8 mouse cellular contexts compared by ENCODE assay signal in the genomic region with DNA sequence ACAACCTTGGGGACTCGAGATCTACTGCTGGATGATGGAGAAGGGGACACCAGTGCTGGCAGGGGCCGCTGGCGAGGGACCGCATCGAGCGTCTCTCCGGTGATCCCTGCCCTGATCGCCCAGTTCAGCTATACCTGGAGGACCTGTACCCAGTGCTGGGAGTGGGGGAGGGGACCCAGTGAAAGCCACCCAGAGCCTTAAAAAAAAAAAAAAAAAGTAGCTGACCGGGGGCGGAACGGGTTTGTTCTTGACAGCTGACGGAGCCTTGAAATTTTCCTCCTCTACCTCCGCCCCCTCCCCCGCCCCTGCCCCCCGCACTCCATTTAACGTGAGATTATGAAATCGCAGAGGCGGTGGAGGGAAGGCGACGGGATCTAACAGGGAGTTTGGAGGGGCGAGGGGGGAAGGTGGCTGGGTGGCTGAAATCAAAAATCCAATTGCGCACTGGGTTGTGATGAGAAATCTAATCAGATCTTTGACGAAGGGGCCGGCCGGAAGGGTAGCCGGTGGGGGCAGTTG.
A peak's percentile ranks its signal among the peaks of the same experiment; 100 is the strongest.
DNase-seq lines count a peak whose midpoint lies in the region; ATAC-seq and TF ChIP-seq lines count a peak whose summit lies in the region.

No protein-coding gene starts in this region.

- H3K27ac ChIP-seq in ES-Bruce4 (ENCODE audit: insufficient read depth, low read length): no peak overlapping the region
- H3K27ac ChIP-seq in hindbrain, embryonic 12.5 days: peak overlapping the region; percentile 80
- peak overlapping the region; percentile 93 for H3K27ac ChIP-seq in neural tube, embryonic 13.5 days (replicated peaks)

- H3K9me3 ChIP-seq in ES-Bruce4 (replicated peaks; ENCODE audit: control insufficient read depth, insufficient read depth, low read length, poor library complexity, severe bottlenecking): no peaks in the 10 kb centered on the region
- no peaks in the 10 kb centered on the region for H3K9me3 ChIP-seq in hindbrain, embryonic 12.5 days (replicated peaks)
- H3K9me3 ChIP-seq in neural tube, embryonic 13.5 days: no peaks in the 10 kb centered on the region

- under 1% methylated on average over 26 of the region's 26 CpGs for WGBS in hindbrain, embryonic 12.5 days
- WGBS in neural tube, embryonic 13.5 days: under 1% methylated on average over 26 of the region's 26 CpGs

- TF ChIP-seq CTCF in ES-Bruce4 (IDR thresholded peaks at IDR 0.05; ENCODE audit: low read depth, low read length): no peak

- H3K9ac ChIP-seq in ES-Bruce4 (ENCODE audit: low read depth, poor library complexity, severe bottlenecking): peak overlapping the region; percentile 66
- H3K9ac ChIP-seq in hindbrain, embryonic 12.5 days: peak overlapping the region; percentile 56
- peak overlapping the region; percentile 81 for H3K9ac ChIP-seq in neural tube, embryonic 13.5 days

- peak overlapping the region; percentile 75 for H3K4me2 ChIP-seq in hindbrain, embryonic 12.5 days (replicated peaks)
- peak overlapping the region; percentile 75 for H3K4me2 ChIP-seq in neural tube, embryonic 13.5 days

- intact Hi-C loops in left cerebral cortex, postnatal 25 days (cut with DNase I): loop anchor here (2.0 to 10.0 kb wide), 7 partner anchors 150 to 1918 kb away; no protein-coding TSS in a partner anchor

- H3K4me1 ChIP-seq in ES-Bruce4 (ENCODE audit: control insufficient read depth, insufficient read depth, low read length): no peaks in the 10 kb centered on the region
- peaks cover 10% of the 10 kb centered on the region; the same call in 1 of the 2 replicates for H3K4me1 ChIP-seq in hindbrain, embryonic 12.5 days
- H3K4me1 ChIP-seq in neural tube, embryonic 13.5 days (replicated peaks): peaks cover 33% of the 10 kb centered on the region

- H3K36me3 ChIP-seq in ES-Bruce4 (ENCODE audit: control insufficient read depth, insufficient read depth, low read length, poor library complexity, severe bottlenecking): no peaks in the 10 kb centered on the region
- no peaks in the 10 kb centered on the region for H3K36me3 ChIP-seq in hindbrain, embryonic 12.5 days
- H3K36me3 ChIP-seq in neural tube, embryonic 13.5 days: no peaks in the 10 kb centered on the region

- peak overlapping the region; percentile 55 for H3K4me3 ChIP-seq in ES-Bruce4 (ENCODE audit: low read depth, low read length)
- H3K4me3 ChIP-seq in hindbrain, embryonic 12.5 days: peak overlapping the region; percentile 50
- H3K4me3 ChIP-seq in neural tube, embryonic 13.5 days: peak overlapping the region; percentile 59

- TF ChIP-seq POLR2A in ES-Bruce4 (IDR thresholded peaks at IDR 0.05; ENCODE audit: insufficient read depth, low read length): no peak

- no peak for TF ChIP-seq EP300 in ES-Bruce4 (IDR thresholded peaks at IDR 0.05; ENCODE audit: insufficient read depth, low read depth, low read length)

- peak; percentile 14 for DNase-seq in gastrocnemius, postnatal 10 days
- no peak for DNase-seq in gastrocnemius, adult 18-20 months (ENCODE audit: low spot score)
- peak; percentile 34 for DNase-seq in embryo, embryonic 9.5 days (ENCODE audit: extremely low spot score)
- peak; percentile 51 to 62 for DNase-seq in left cerebral cortex, postnatal 25 days (ENCODE audit: low spot score in 2 of 2)
- DNase-seq in thymus, postnatal 10 days (ENCODE audit: low spot score in 2 of 2): no peak

- peaks cover 5% of the 10 kb centered on the region for H3K27me3 ChIP-seq in ES-Bruce4 (ENCODE audit: control insufficient read depth, insufficient read depth, low read length, poor library complexity, severe bottlenecking)
- H3K27me3 ChIP-seq in hindbrain, embryonic 12.5 days: no peaks in the 10 kb centered on the region
- no peaks in the 10 kb centered on the region for H3K27me3 ChIP-seq in neural tube, embryonic 13.5 days

- ATAC-seq in hindbrain, embryonic 12.5 days (ENCODE audit: low FRiP score): peak; percentile 84
- peak; percentile 89 for ATAC-seq in neural tube, embryonic 13.5 days (ENCODE audit: low read depth)

Comparison
In these comparisons a context has a peak if more than half of its experiments do, and no peak if none do; other contexts are left out.
1. DNase-seq: peak in gastrocnemius, postnatal 10 days (single experiment), embryo, embryonic 9.5 days (single experiment) and left cerebral cortex, postnatal 25 days (2 of 2); none in gastrocnemius, adult 18-20 months (single experiment) and thymus, postnatal 10 days (0 of 2).
2. Peak in every context shown above with its lines, with median percentiles within 50 percentile points of each other: H3K4me3 ChIP-seq and H3K9ac ChIP-seq.